Mouse (Mus musculus): Measurements from ENCODE around the gene Hspe1.

The Hspe1 gene

GRCm38 (mm10) chr1:55135846-55136245 lies 47.9 kb downstream of the Hspe1 start:
- no peak for DNase-seq
